Comparison of ENCODE assay signal across 8 mouse cellular contexts in genomic region chr17:35342071-35342671, GRCm38 (mm10). TPM values are rescaled to one million over a fixed set of nuclear protein-coding genes. Genes with fewer than 3 reads are reported as not detected.
DNase-seq lines count a peak whose midpoint lies in the region; ATAC-seq and TF ChIP-seq lines count a peak whose summit lies in the region.

Gene H2-Q2 (plus strand): TSS chr17:35342242.

- no peaks in the 10 kb centered on the region for H3K36me3 ChIP-seq in liver, adult 2 months (ENCODE audit: control insufficient read depth, insufficient read depth, low read length)
- no peaks in the 10 kb centered on the region for H3K36me3 ChIP-seq in embryonic facial prominence, embryonic 13.5 days
- H3K36me3 ChIP-seq in midbrain, embryonic 12.5 days = no peaks in the 10 kb centered on the region

- peaks cover 3% of the 10 kb centered on the region; the same call in 1 of the 2 replicates for H3K4me1 ChIP-seq in liver, adult 2 months (ENCODE audit: control insufficient read depth, insufficient read depth, low read length)
- H3K4me1 ChIP-seq in embryonic facial prominence, embryonic 13.5 days = peaks cover 10% of the 10 kb centered on the region
- H3K4me1 ChIP-seq in midbrain, embryonic 12.5 days = peaks cover 12% of the 10 kb centered on the region

- DNase-seq in liver, adult 2 months (ENCODE audit: extremely low read depth, low read depth, low spot score) = no peak
- DNase-seq in liver = no peak
- peak; percentile 11 for DNase-seq in kidney, adult 18-20 months
- DNase-seq in frontal cortex, adult 2 months (ENCODE audit: extremely low spot score in 1 of 2, low spot score in 1 of 2) = no peak
- DNase-seq in urinary bladder, postnatal 25 days (ENCODE audit: low spot score) = no peak
- no peak for DNase-seq in right cerebral cortex, postnatal 10 days (ENCODE audit: low spot score in 2 of 2)

- peak within 1 kb of the TSS; percentile 72 for H3K9ac ChIP-seq in liver, adult 2 months (ENCODE audit: low read depth, low read length)
- H3K9ac ChIP-seq in embryonic facial prominence, embryonic 13.5 days = peak within 1 kb of the TSS; percentile 54; the same call in 1 of the 2 replicates
- H3K9ac ChIP-seq in midbrain, embryonic 12.5 days (replicated peaks) = peak within 1 kb of the TSS; percentile 46

- no peak for TF ChIP-seq CTCF in liver, adult 2 months (IDR thresholded peaks at IDR 0.05; ENCODE audit: low read depth, low read length)

- WGBS in liver, adult 2 months = 5% methylated on average over 40 of the region's 40 CpGs
- WGBS in embryonic facial prominence, embryonic 13.5 days = under 1% methylated on average over 40 of the region's 40 CpGs
- under 1% methylated on average over 38 of the region's 40 CpGs for WGBS in midbrain, embryonic 12.5 days

- H3K27me3 ChIP-seq in liver, adult 2 months (ENCODE audit: control insufficient read depth, insufficient read depth, low read length) = peaks cover 12% of the 10 kb centered on the region
- H3K27me3 ChIP-seq in embryonic facial prominence, embryonic 13.5 days = peaks cover 63% of the 10 kb centered on the region
- peaks cover 52% of the 10 kb centered on the region for H3K27me3 ChIP-seq in midbrain, embryonic 12.5 days

- no peaks in the 10 kb centered on the region for H3K79me2 ChIP-seq in liver, adult 2 months (ENCODE audit: control insufficient read depth, insufficient read depth, low read length)

- H3K27ac ChIP-seq in liver, adult 2 months (replicated peaks; ENCODE audit: insufficient read depth, low read depth, low read length) = no peak within 1 kb of the TSS
- H3K27ac ChIP-seq in embryonic facial prominence, embryonic 13.5 days = no peak within 1 kb of the TSS
- no peak within 1 kb of the TSS for H3K27ac ChIP-seq in midbrain, embryonic 12.5 days (replicated peaks)

- peak within 1 kb of the TSS; percentile 65 for H3K4me3 ChIP-seq in liver, adult 2 months (ENCODE audit: insufficient read depth, low read depth, low read length)
- peak within 1 kb of the TSS; percentile 43 for H3K4me3 ChIP-seq in embryonic facial prominence, embryonic 13.5 days
- H3K4me3 ChIP-seq in midbrain, embryonic 12.5 days = peak within 1 kb of the TSS; percentile 48

- no peak for ATAC-seq in embryonic facial prominence, embryonic 13.5 days (ENCODE audit: insufficient number of reproducible peaks, insufficient read depth, low FRiP score, low TSS enrichment, low read depth)
- ATAC-seq in midbrain, embryonic 12.5 days (ENCODE audit: low FRiP score, low read depth) = no peak

- peak within 1 kb of the TSS; percentile 73 for H3K4me2 ChIP-seq in embryonic facial prominence, embryonic 13.5 days
- peak within 1 kb of the TSS; percentile 82 for H3K4me2 ChIP-seq in midbrain, embryonic 12.5 days (replicated peaks)

- H3K9me3 ChIP-seq in embryonic facial prominence, embryonic 13.5 days = no peaks in the 10 kb centered on the region
- H3K9me3 ChIP-seq in midbrain, embryonic 12.5 days = no peaks in the 10 kb centered on the region

- TF ChIP-seq POLR2A in liver, adult 2 months (IDR thresholded peaks at IDR 0.05; ENCODE audit: extremely low read depth, insufficient read depth, low read length) = no peak

RNA-seq across cellular contexts. Expression of gene H2-Q2, which starts in this region (rescaled TPM):
- total RNA-seq in liver, adult 2 months (2014; rRNA removed) = 0.81 and 1.2 TPM in 2 replicates
- 0.37 and 0.75 TPM in 2 replicates for polyA plus RNA-seq in liver, adult 2 months (2012; rRNA removed)
- 1.2 TPM in 1 of 2 replicates, not detected in the other for polyA plus RNA-seq in embryonic facial prominence, embryonic 13.5 days (2015; fragmentation: Nextera tagmentation; extraction: Ambion mirVana)
- 0.15 and 0.20 TPM in 2 replicates for polyA plus RNA-seq in midbrain, embryonic 12.5 days (2016; fragmentation: Nextera tagmentation; extraction: Ambion mirVana)
- 0.14 and 0.46 TPM in 2 replicates for polyA plus RNA-seq in frontal cortex, adult 2 months (2012; rRNA removed)
